Mouse (Mus musculus) kidney, postnatal 14 days (tissue): Measurements from ENCODE around the gene Dstyk.
"Not testable (repeated sequence)": the region's sequence is repeated elsewhere in the genome, so short reads cannot be mapped to it uniquely, and the experiment has no call there.

ENCODE experiments used
- DNase-seq: peaks from one replicate; pipeline ENCODE4 v3.0.0; 2022; ENCODE audit warnings: mixed read lengths

Dstyk gene

GRCm38 (mm10) chr1:132437389-132437788 lies 20.0 kb downstream of the Dstyk start:
- no peak for DNase-seq

GRCm38 (mm10) chr1:132440896-132441435 lies 23.6 kb downstream of the Dstyk start:
- no peak for DNase-seq

GRCm38 (mm10) chr1:132449742-132450141 lies 32.4 kb downstream of the Dstyk start:
- no peak for DNase-seq

GRCm38 (mm10) chr1:132464651-132465050 lies 47.3 kb downstream of the Dstyk start:
- DNase-seq, result no peak

- peak; percentile 39 for DNase-seq
Observed at GRCm38 (mm10) chr1:132468926-132469325, 51.6 kb downstream of the Dstyk start.

GRCm38 (mm10) chr1:132469519-132469918 lies 52.2 kb downstream of the Dstyk start:
- peak; percentile 9 for DNase-seq

GRCm38 (mm10) chr1:132470031-132470430 lies 52.7 kb downstream of the Dstyk start:
- not testable (repeated sequence) for DNase-seq

- no peak for DNase-seq
Observed at GRCm38 (mm10) chr1:132471032-132471431, 53.7 kb downstream of the Dstyk start.

GRCm38 (mm10) chr1:132471499-132471898 lies 54.1 kb downstream of the Dstyk start:
- DNase-seq, result no peak

- DNase-seq, result no peak
Observed at GRCm38 (mm10) chr1:132472537-132472936, 55.2 kb downstream of the Dstyk start.

GRCm38 (mm10) chr1:132474496-132474895 lies 57.1 kb downstream of the Dstyk start:
- DNase-seq, result no peak

- no peak for DNase-seq
Observed at GRCm38 (mm10) chr1:132476575-132476927, 59.2 kb downstream of the Dstyk start.

GRCm38 (mm10) chr1:132476928-132477691 lies 59.8 kb downstream of the Dstyk start, which contains the start of gene Rbbp5:
Gene Rbbp5 (plus strand): TSS chr1:132477365.
- peak; percentile 91 for DNase-seq

GRCm38 (mm10) chr1:132479438-132479837 lies 62.1 kb downstream of the Dstyk start:
- DNase-seq, result no peak

GRCm38 (mm10) chr1:132481619-132482018 lies 64.3 kb downstream of the Dstyk start:
- no peak for DNase-seq

- DNase-seq, result no peak
Observed at GRCm38 (mm10) chr1:132483234-132483633, 65.9 kb downstream of the Dstyk start.

GRCm38 (mm10) chr1:132483759-132484158 lies 66.4 kb downstream of the Dstyk start:
- DNase-seq, result no peak

- no peak for DNase-seq
Observed at GRCm38 (mm10) chr1:132500535-132500934, 83.2 kb downstream of the Dstyk start.

- no peak for DNase-seq
Observed at GRCm38 (mm10) chr1:132505155-132505554, 87.8 kb downstream of the Dstyk start.

GRCm38 (mm10) chr1:132506058-132506457 lies 88.7 kb downstream of the Dstyk start, which contains the start of gene Tmem81:
Gene Tmem81 (plus strand): TSS chr1:132506230.
- no peak for DNase-seq

GRCm38 (mm10) chr1:132506656-132507055 lies 89.3 kb downstream of the Dstyk start:
- DNase-seq, result no peak

GRCm38 (mm10) chr1:132509771-132510170 lies 92.4 kb downstream of the Dstyk start:
- DNase-seq, result no peak

- no peak for DNase-seq
Observed at GRCm38 (mm10) chr1:132511521-132511920, 94.2 kb downstream of the Dstyk start.

GRCm38 (mm10) chr1:132512106-132512505 lies 94.8 kb downstream of the Dstyk start:
- no peak for DNase-seq

- DNase-seq, result no peak
Observed at GRCm38 (mm10) chr1:132515339-132515738, 98.0 kb downstream of the Dstyk start.
